Mouse (Mus musculus) embryonic facial prominence, embryonic 14.5 days (tissue): ENCODE measurements around the gene Mdm2. TPM values are rescaled to one million over a fixed set of nuclear protein-coding genes. Genes with fewer than 3 reads are reported as not detected.
"Not testable (repeated sequence)": the region's sequence is repeated elsewhere in the genome, so short reads cannot be mapped to it uniquely, and the experiment has no call there.

ENCODE experiments used
- ATAC-seq: fragments of 200-750 bp; cut with Nextera tagmentation; 2 replicates; pipeline ENCODE4 v1.8.0; 2017; ENCODE audit warnings: low read depth, moderate number of reproducible peaks, moderate TSS enrichment
- DNase-seq: peaks from one replicate; pipeline ENCODE4 v3.0.0-alpha.2; 2015; ENCODE audit warnings: low spot score
- H3K27ac ChIP-seq: fragments of 300-500 bp; sonication (generic); replicated peaks from 2 replicates; pipeline ENCODE4 v1.5.1; 2014; ENCODE audit warnings: low read depth, mild to moderate bottlenecking, low read length, moderate library complexity
- H3K27me3 ChIP-seq: fragments of 300-500 bp; sonication (generic); replicated peaks from 2 replicates; pipeline ENCODE4 v1.6.1; 2014; ENCODE audit warnings: low read length; ENCODE audit not compliant: control insufficient read depth, insufficient read depth
- H3K36me3 ChIP-seq: fragments of 300-500 bp; sonication (generic); 2 replicates; pipeline ENCODE4 v1.6.1; 2014; ENCODE audit warnings: low read length, mixed read lengths; ENCODE audit not compliant: control insufficient read depth, insufficient read depth
- H3K4me1 ChIP-seq: fragments of 300-500 bp; sonication (generic); 2 replicates; pipeline ENCODE4 v1.6.1; 2014; ENCODE audit warnings: antibody characterized with exemption, low read length; ENCODE audit not compliant: control insufficient read depth, insufficient read depth
- H3K4me2 ChIP-seq: fragments of 300-500 bp; sonication (generic); 2 replicates; pipeline ENCODE4 v1.6.1; 2014; ENCODE audit warnings: low read depth, mild to moderate bottlenecking, low read length, moderate library complexity, mixed read lengths
- H3K4me3 ChIP-seq: fragments of 300-500 bp; sonication (generic); 2 replicates; pipeline ENCODE4 v1.5.1; 2014; ENCODE audit warnings: low read depth, mild to moderate bottlenecking, low read length
- H3K9ac ChIP-seq: fragments of 300-500 bp; sonication (generic); 2 replicates; pipeline ENCODE4 v1.6.1; 2014; ENCODE audit warnings: low read depth, mild to moderate bottlenecking, low read length, moderate library complexity, mixed read lengths
- H3K9me3 ChIP-seq: fragments of 300-500 bp; sonication (generic); 2 replicates; pipeline ENCODE4 v1.6.1; 2016; ENCODE audit warnings: low read length; ENCODE audit not compliant: control insufficient read depth
- WGBS: fragments of 180-500 bp; shearing (Covaris S2); extraction: QIAGEN DNeasy Blood & Tissue Kit; methylation state at CpG from one replicate; pipeline ENCODE4 v1.1.7; 2014; 5-methylcytosine and 5-hydroxymethylcytosine counted together
- polyA plus RNA-seq: library from polyadenylated mRNA; unstranded; fragments of >200 nt; fragmentation: Nextera tagmentation; extraction: Ambion mirVana; gene quantifications from 2 replicates; pipeline ENCODE4 v1.2.1, GENCODE M21; 2014

Gene Mdm2
- polyA plus RNA-seq, 1 experiment from 2014 or later = 34.1 TPM

DNA sequence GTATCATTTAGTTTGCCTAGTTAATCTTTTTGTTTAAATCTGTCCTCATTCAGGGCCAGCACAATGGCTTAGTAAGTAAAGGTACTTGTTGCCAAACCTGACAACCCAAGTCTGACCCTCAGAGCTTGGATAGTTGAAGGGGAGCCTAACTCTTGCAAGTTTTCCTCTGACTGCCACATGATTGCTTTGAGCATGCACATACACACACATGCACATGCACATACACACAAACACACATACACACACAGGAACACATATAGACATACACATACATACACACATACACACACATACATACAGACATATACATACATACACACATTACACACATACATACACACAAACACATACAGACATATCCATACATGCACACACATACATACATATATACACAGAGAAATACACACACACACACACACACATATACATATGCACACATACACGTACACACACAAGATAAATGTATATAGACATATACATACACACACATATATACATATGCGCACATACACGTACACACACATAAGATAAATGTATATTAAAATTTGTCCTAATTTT lies 14.3 kb upstream of the Mdm2 start:
- Histone ChIP-seq H3K27ac (no peak overlapping the region), H3K4me3 (no peak overlapping the region), H3K36me3 (no peaks in the 10 kb centered on the region), H3K4me1 (no peaks in the 10 kb centered on the region), H3K4me2 (no peak overlapping the region), H3K9me3 (no peaks in the 10 kb centered on the region), H3K27me3 (no peaks in the 10 kb centered on the region), H3K9ac (no peak overlapping the region)
- DNase-seq (no peak), ATAC-seq (no peak)
- 90% methylated on average over 3 of the region's 3 CpGs for WGBS

DNA sequence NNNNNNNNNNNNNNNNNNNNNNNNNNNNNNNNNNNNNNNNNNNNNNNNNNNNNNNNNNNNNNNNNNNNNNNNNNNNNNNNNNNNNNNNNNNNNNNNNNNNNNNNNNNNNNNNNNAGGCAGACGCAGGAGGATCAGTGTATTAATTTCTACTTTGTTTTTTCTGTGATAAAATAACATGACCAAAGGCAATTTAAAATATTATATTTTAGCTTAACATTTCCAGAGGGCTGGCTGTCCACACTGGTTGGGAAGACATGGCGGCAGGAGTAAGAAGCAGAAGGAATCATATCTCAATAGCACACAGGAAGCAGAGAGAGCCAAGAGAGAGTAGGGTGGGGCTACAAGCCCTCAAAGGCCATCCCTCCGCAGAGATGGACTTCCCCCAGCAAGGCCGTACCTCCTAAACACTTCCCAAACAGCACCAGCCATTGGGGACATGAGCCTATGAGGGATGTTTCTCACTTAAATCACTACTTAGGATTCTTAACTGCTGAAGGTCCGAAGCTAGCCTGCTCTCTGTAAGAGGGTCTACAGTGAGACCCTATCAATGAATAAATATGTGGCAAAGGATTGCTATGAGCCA lies 13.7 kb upstream of the Mdm2 start:
- WGBS = 75% methylated on average over 5 of the region's 5 CpGs
- Histone ChIP-seq H3K4me2 (no peak overlapping the region), H3K9ac (no peak overlapping the region), H3K4me1 (no peaks in the 10 kb centered on the region), H3K27me3 (no peaks in the 10 kb centered on the region), H3K9me3 (no peaks in the 10 kb centered on the region), H3K4me3 (no peak overlapping the region), H3K36me3 (no peaks in the 10 kb centered on the region), H3K27ac (no peak overlapping the region)
- DNase-seq (no peak), ATAC-seq (no peak)

DNA sequence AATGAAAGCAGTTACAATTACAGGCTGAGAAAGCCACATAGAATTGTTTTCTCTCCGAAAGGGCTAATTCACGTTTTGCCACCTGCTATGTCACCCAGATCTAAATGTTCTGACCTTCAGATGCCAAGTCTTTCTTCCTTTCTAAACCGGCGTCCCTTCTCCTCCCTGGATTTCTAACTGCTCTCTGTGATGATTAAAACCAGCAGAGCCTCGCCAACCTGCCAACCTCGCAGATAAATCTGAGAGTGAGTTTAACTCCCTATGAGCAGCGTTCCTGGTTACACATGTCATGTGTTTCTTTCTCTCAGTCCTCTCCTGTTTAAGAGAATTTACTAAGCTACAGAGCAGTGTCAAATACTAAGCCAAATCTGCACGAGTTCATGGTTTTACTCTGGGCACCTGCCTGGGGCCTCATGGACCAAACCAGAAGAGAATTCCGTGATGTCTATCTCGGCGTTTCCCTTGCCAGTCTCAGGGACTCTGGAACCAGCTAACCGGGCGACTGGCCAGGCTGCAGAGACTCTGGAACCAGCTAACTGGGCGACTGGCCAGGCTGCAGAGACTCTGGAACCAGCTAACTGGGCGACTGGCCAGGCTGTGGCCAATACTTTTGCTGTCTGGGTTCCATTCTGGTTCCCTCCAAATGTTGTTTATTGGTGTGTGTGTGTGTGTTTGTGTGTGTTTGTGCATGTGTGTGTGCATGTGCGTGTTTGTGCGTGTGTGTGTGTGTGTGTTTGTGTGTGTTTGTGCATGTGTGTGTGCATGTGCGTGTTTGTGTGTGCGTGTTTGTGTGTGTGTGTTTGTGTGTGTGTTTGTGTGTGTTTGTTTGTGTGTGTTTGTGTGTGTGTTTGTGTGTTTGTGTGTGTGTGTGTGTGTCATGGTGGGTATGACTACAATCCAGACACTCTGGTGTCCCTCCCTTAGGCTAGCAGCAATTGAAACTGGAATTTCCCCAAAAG lies 7.9 kb upstream of the Mdm2 start:
- no peak overlapping the region for H3K9ac ChIP-seq
- H3K4me2 ChIP-seq = 0 out of 2 replicates have a peak overlapping the region, but pooled peaks have one; percentile 12
- WGBS = 51% methylated on average over 19 of the region's 19 CpGs
- H3K27me3 ChIP-seq = no peaks in the 10 kb centered on the region
- no peak overlapping the region for H3K4me3 ChIP-seq
- H3K4me1 ChIP-seq = no peaks in the 10 kb centered on the region
- DNase-seq (no peak), ATAC-seq (no peak)
- no peak overlapping the region for H3K27ac ChIP-seq
- H3K36me3 ChIP-seq = no peaks in the 10 kb centered on the region
- H3K9me3 ChIP-seq = no peaks in the 10 kb centered on the region

DNA sequence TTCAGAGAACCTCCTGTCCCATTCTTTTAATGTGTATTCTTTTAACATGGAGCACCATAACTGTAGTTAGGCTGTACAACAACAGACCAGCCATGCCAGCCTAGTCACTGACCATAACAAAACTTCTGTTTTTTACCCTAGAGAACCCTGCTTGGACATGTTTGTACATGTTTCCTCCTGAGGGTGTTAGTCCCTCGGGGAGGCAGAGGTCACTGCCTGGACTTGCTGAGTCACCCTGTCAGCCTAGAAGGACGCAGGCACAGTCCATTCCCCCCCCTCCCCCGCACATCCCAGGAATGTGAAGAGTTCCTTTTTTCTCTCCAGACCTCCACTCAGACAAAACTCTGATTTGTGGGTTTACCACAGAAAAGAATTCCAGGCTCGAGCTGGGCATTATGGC lies 7.0 kb upstream of the Mdm2 start:
- Histone ChIP-seq H3K27ac (no peak overlapping the region), H3K4me2 (0 out of 2 replicates have a peak overlapping the region, but pooled peaks have one; percentile 12)

DNA sequence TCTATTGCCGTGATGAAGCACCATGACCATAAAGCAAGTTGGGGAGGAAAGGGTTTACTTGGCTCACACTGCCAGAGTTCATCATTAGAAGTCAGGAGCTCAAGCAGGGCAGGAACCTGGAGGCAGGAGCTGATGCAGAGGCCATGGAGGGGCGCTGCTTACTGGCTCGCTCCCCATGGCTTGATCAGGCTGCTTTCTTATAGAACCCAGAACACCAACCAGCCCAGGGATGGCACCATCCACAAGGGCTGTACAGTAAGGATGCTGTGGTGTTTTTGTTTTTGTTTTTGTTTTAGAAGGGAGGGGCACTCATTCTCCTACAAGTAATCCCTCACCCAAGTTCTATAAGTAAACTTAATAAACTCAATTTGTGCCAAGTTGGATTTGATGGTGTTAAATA lies 6.1 kb upstream of the Mdm2 start:
- no peak overlapping the region for H3K9ac ChIP-seq
- no peak for DNase-seq
- no peak overlapping the region for H3K27ac ChIP-seq
- H3K36me3 ChIP-seq = no peaks in the 10 kb centered on the region
- no peak for ATAC-seq
- H3K4me3 ChIP-seq = no peak overlapping the region
- H3K4me2 ChIP-seq = no peak overlapping the region
- no peaks in the 10 kb centered on the region for H3K27me3 ChIP-seq
- WGBS = 91% methylated on average over 3 of the region's 3 CpGs
- H3K4me1 ChIP-seq = no peaks in the 10 kb centered on the region
- no peaks in the 10 kb centered on the region for H3K9me3 ChIP-seq

More for the DNA sequence above, 7.0 kb upstream of the Mdm2 start:
- 9% methylated on average over 4 of the region's 4 CpGs for WGBS
- no peak for ATAC-seq
- no peaks in the 10 kb centered on the region for H3K9me3 ChIP-seq
- H3K9ac ChIP-seq = no peak overlapping the region
- no peaks in the 10 kb centered on the region for H3K36me3 ChIP-seq
- DNase-seq = peak; percentile 39
- no peak overlapping the region for H3K4me3 ChIP-seq
- no peaks in the 10 kb centered on the region for H3K27me3 ChIP-seq
- no peaks in the 10 kb centered on the region for H3K4me1 ChIP-seq

DNA sequence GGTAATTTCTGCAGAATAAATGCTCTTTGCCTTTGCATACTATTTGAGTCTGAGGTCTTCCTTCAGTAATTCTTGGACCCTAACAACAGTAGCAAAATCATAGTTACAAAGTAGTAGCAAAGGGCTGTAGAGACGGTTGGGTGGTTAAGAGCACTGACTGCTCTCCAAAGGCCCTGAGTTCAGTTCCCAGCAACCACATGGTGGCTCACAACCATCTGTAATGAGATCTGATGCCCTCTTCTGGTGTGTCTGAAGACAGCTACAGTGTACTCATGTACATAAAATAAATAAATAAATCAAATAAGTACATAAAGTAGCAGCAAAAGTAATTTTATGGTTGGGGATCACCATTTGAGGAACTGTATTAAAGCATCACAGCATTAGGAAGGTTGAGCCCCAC lies 5.1 kb upstream of the Mdm2 start:
- not testable (repeated sequence) for ATAC-seq, H3K9ac ChIP-seq, H3K4me1 ChIP-seq, H3K36me3 ChIP-seq, H3K4me2 ChIP-seq, DNase-seq, H3K27ac ChIP-seq, H3K4me3 ChIP-seq, H3K27me3 ChIP-seq, H3K9me3 ChIP-seq
- WGBS = 97% methylated on average over 1 of the region's 1 CpGs

DNA sequence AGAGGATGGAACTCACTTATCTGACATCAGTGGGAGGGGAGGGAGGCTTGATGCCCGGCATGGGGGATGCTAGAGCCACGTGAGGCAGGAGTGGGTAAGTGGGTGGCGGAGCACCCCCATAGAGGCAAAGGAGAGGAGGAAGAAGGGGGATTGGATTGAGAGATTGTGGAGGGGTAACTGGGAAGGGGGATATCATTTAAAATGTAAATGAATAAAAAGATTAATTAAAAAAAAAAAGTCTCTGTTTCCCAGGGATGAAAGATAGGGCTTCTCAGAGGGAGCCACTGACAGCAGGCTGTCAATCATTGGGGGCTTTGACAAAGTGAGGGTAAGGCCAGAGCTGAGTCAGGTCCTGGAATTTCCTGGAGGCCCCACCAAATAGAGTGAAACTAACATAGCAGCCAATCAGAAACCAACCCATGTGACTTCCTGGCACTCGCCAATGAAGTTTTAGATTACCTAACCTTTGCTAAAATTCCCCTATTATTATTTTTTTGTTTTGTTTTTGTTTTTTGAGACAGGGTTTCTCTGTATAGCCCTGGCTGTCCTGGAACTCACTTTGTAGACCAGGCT lies 4.5 kb upstream of the Mdm2 start:
- H3K27me3 ChIP-seq = no peaks in the 10 kb centered on the region
- H3K4me2 ChIP-seq = no peak overlapping the region
- H3K4me1 ChIP-seq = no peaks in the 10 kb centered on the region
- H3K36me3 ChIP-seq = no peaks in the 10 kb centered on the region
- WGBS = 73% methylated on average over 4 of the region's 4 CpGs
- H3K9ac ChIP-seq = no peak overlapping the region
- H3K4me3 ChIP-seq = no peak overlapping the region
- H3K9me3 ChIP-seq = no peaks in the 10 kb centered on the region
- DNase-seq (no peak), ATAC-seq (no peak)
- no peak overlapping the region for H3K27ac ChIP-seq

DNA sequence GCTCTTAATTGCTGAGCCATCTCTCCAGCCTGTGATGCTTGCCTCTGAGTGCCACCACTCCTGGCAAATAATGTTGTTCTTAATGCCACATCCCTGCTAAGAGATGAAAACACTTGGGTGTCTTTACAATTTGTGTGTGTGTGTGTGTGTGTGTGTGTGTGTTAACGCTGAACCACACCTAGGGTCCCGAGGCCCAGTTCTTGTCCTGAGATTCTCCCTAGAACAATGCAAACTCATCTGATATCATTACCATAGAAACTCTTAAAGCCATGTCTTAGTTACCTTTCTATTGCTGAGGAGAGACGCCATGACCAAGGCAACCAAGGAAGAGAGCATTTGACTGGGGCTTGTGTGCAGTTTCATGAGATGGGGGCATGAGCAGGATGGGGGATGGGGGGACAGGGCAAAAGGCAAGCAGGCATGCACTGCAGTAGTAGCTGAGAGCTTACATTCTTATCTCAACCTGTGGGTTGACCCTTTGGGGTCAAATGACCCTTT lies 3.5 kb upstream of the Mdm2 start:
- H3K4me2 ChIP-seq = no peak overlapping the region
- H3K4me1 ChIP-seq = peaks cover 4% of the 10 kb centered on the region; the same call in 1 of the 2 replicates
- no peak for DNase-seq
- 0 out of 2 replicates have a peak, but pooled peaks cover 4% of the 10 kb centered on the region for H3K36me3 ChIP-seq
- H3K4me3 ChIP-seq = no peak overlapping the region
- H3K27ac ChIP-seq = no peak overlapping the region
- WGBS = 80% methylated on average over 3 of the region's 3 CpGs
- no peak for ATAC-seq
- no peaks in the 10 kb centered on the region for H3K27me3 ChIP-seq
- H3K9me3 ChIP-seq = no peaks in the 10 kb centered on the region
- H3K9ac ChIP-seq = no peak overlapping the region
